Mouse (Mus musculus): ENCODE results near the gene Elf2. TPM values are rescaled to one million over a fixed set of nuclear protein-coding genes. Genes with fewer than 3 reads are reported as not detected.
A peak's percentile ranks its signal among the peaks of the same experiment; 100 is the strongest.

The Elf2 gene
- total and polyA plus RNA-seq, 3 experiments, result 31.2 to 41.2 (median 32.2) TPM

DNA sequence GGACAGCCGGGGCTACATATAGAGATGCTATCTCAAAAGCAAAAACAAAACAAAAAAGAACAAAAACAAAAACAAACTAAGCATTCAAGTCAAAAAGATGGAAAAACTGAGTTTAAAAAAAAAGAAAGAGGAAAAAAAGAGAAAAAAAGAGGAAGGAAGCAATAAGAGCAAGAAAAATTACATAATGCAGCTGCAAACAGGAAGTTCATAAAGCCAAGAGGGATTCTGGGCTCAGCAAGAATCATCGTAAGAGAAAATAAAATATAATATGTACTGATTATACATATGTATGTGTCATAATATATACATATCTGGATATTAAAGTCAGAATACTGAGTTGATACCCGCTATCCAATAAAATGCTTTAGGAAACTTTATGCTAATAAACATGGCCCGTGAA lies 58.7 kb downstream of the Elf2 start:
- no peak for TF ChIP-seq ETS1 (conservative IDR thresholded peaks at IDR 0.05; ENCODE audit: low read depth, low read length)
- TF ChIP-seq NELFE (IDR thresholded peaks at IDR 0.05; ENCODE audit: low read depth, low read length), result no peak

DNA sequence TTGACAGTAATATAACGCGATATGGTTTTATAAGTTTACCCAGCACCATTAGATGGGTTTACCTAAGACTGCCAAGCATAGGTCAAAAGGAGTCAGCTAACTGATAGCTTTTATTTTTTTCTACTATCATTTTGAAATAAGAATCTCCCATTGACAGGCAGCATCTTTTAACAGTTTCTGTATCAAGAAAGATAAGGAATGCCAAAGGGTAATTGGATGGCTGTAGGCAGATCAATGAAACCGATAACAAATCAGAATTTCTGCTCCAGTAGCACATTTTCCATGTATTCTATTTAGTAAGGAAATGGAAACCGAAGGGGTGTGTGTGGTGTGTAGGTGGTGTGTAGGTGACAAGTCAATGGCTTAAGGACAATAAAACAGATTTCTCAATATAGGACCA lies 62.0 kb downstream of the Elf2 start:
- DNase-seq (ENCODE audit: extremely low read depth), result no peak
- Histone ChIP-seq H3K4me1 (ENCODE audit: control insufficient read depth in 1 of 2, insufficient read depth in 2 of 2) (peaks cover 7 to 15% of the 10 kb centered on the region in 2 experiments; a peak in 3 of 4 replicates), H3K9me3 (replicated peaks; ENCODE audit: low read length) (no peaks in the 10 kb centered on the region), H3K4me2 (ENCODE audit: insufficient read depth, low read depth, poor library complexity, severe bottlenecking) (peak overlapping the region; percentile 39; the same call in 1 of the 2 replicates), H3K4me3 (replicated peaks in 1 of 3; ENCODE audit: low read depth in 2 of 3, low read length in 2 of 3, poor library complexity in 1 of 3) (peak overlapping the region in 1 of 3 experiments; percentile 74), H3K27me3 (replicated peaks) (no peaks in the 10 kb centered on the region), H3K9ac (ENCODE audit: insufficient read depth, low read depth) (no peak overlapping the region; the same call in 1 of the 2 replicates), H3K36me3 (replicated peaks in 1 of 2; ENCODE audit: control insufficient read depth in 1 of 2, insufficient read depth in 1 of 2, low read length in 1 of 2) (peaks cover 0 to 2% of the 10 kb centered on the region in 2 experiments), H3K79me2 (replicated peaks; ENCODE audit: control insufficient read depth, extremely low read depth, insufficient read depth, poor library complexity, severe bottlenecking) (peaks cover 17% of the 10 kb centered on the region), H3K27ac (ENCODE audit: insufficient read depth, low read depth) (no peak overlapping the region)
- dilution Hi-C loops (cut with MboI; ENCODE audit: extremely low pct_ligation_motif_present, extremely low pct_unique_long_range_greater_than_20kb, low sequenced_read_pairs) (no loop called here), in situ Hi-C loops (cut with MboI; ENCODE audit: low pct_ligation_motif_present, low pct_unique_long_range_greater_than_20kb, low sequenced_read_pairs) (no loop called here)
- TF ChIP-seq MEF2A (IDR thresholded peaks at IDR 0.05; ENCODE audit: borderline replicate concordance, low read depth, low read length) (no peak), MAX (IDR thresholded peaks at IDR 0.05; ENCODE audit: low read length) (no peak), HCFC1 (IDR thresholded peaks at IDR 0.05; ENCODE audit: low read depth, low read length) (no peak), CTCF (conservative IDR thresholded peaks at IDR 0.05 in 1 of 2, IDR thresholded peaks at IDR 0.05 in 1 of 2; ENCODE audit: low read depth in 2 of 2, low read length in 2 of 2) (no peak), MAFK (IDR thresholded peaks at IDR 0.05; ENCODE audit: insufficient replicate concordance, low read length) (no peak), JUND (conservative IDR thresholded peaks at IDR 0.05; ENCODE audit: low read depth, low read length) (no peak), JUN (IDR thresholded peaks at IDR 0.05; ENCODE audit: insufficient read depth, low read depth, low read length) (no peak), ELF1 (IDR thresholded peaks at IDR 0.05; ENCODE audit: low read depth, low read length) (no peak), KAT2A (IDR thresholded peaks at IDR 0.05; ENCODE audit: insufficient replicate concordance, low read length) (no peak), E2F4 (IDR thresholded peaks at IDR 0.05; ENCODE audit: insufficient replicate concordance, low read depth, low read length) (no peak), TCF12 (IDR thresholded peaks at IDR 0.05; ENCODE audit: low read depth, low read length) (no peak), MAZ (IDR thresholded peaks at IDR 0.05; ENCODE audit: low read depth, low read length) (no peak), ZMIZ1 (IDR thresholded peaks at IDR 0.05; ENCODE audit: low read depth, low read length) (no peak), EP300 (IDR thresholded peaks at IDR 0.05; ENCODE audit: low read length) (no peak), MXI1 (IDR thresholded peaks at IDR 0.05; ENCODE audit: low read depth, low read length) (no peak), CHD2 (IDR thresholded peaks at IDR 0.05; ENCODE audit: low read length) (no peak), USF2 (conservative IDR thresholded peaks at IDR 0.05; ENCODE audit: low read depth, low read length) (no peak), NELFE (IDR thresholded peaks at IDR 0.05; ENCODE audit: low read depth, low read length) (no peak), UBTF (IDR thresholded peaks at IDR 0.05; ENCODE audit: low read depth, low read length) (no peak)

More for the DNA sequence above, 58.7 kb downstream of the Elf2 start:
- H3K4me3 ChIP-seq (replicated peaks in 1 of 3; ENCODE audit: low read depth in 2 of 3, low read length in 2 of 3, poor library complexity in 1 of 3), result no peak overlapping the region
- dilution Hi-C loops (cut with MboI; ENCODE audit: extremely low pct_ligation_motif_present, extremely low pct_unique_long_range_greater_than_20kb, low sequenced_read_pairs) (no loop called here), in situ Hi-C loops (cut with MboI; ENCODE audit: low pct_ligation_motif_present, low pct_unique_long_range_greater_than_20kb, low sequenced_read_pairs) (loop anchor here (10.0 kb wide), 2 partner anchors 47 to 73 kb away; no protein-coding TSS in a partner anchor)
- no peaks in the 10 kb centered on the region for H3K9me3 ChIP-seq (replicated peaks; ENCODE audit: low read length)
- no peak overlapping the region for H3K27ac ChIP-seq (ENCODE audit: insufficient read depth, low read depth)
- peaks cover 0 to 8% of the 10 kb centered on the region in 2 experiments for H3K36me3 ChIP-seq (replicated peaks in 1 of 2; ENCODE audit: control insufficient read depth in 1 of 2, insufficient read depth in 1 of 2, low read length in 1 of 2)
- H3K79me2 ChIP-seq (replicated peaks; ENCODE audit: control insufficient read depth, extremely low read depth, insufficient read depth, poor library complexity, severe bottlenecking), result no peaks in the 10 kb centered on the region
- no peak overlapping the region for H3K4me2 ChIP-seq (ENCODE audit: insufficient read depth, low read depth, poor library complexity, severe bottlenecking)
- H3K27me3 ChIP-seq (replicated peaks), result no peaks in the 10 kb centered on the region
- H3K4me1 ChIP-seq (ENCODE audit: control insufficient read depth in 1 of 2, insufficient read depth in 2 of 2), result peaks cover 2 to 7% of the 10 kb centered on the region in 2 experiments; a peak in 2 of 4 replicates
- DNase-seq (ENCODE audit: extremely low read depth), result no peak
- H3K9ac ChIP-seq (ENCODE audit: insufficient read depth, low read depth), result no peak overlapping the region
